Mouse (Mus musculus): ENCODE measurements at regions not wholly inside any gene's neighbourhood (a gene's known extent, or its start where the extent isn't known, plus 50 kb on each side); places are given as distances from the start of the nearest gene placed in this dataset.
"Not testable (repeated sequence)": the region's sequence is repeated elsewhere in the genome, so short reads cannot be mapped to it uniquely, and the experiment has no call there.

GRCm38 (mm10) chr9:115436301-115436700 is 126.1 kb upstream of the Stt3b start:
- DNase-seq (ENCODE audit: low spot score), result no peak
- TF ChIP-seq CTCF (IDR thresholded peaks at IDR 0.05; ENCODE audit: low read depth), result no peak
- no peaks in the 10 kb centered on the region for H3K4me1 ChIP-seq (replicated peaks; ENCODE audit: insufficient read depth, low read length)

DNA sequence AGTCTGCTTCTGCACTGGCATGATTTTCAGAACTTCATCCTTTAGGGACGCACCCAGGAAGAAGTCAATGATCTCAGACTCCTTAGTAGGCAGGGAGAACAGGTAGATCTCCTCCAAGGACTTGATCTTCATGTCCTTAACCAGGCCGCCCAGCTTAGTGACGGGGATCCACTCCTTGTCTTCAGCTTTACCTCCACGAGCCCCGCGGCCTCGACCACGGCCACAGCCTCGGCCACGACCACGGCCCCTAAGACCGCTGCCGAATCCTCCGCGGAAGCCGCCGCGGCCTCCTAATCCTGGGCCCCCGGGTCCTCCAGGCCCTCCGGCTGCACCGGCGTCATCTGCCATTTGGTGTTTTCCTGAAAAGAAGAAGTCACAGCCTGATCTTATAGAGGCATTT is 128.0 kb upstream of the Stt3b start:
- not testable (repeated sequence) for H3K36me3 ChIP-seq (ENCODE audit: insufficient read depth, low read length); H3K9me3 ChIP-seq (replicated peaks; ENCODE audit: low read length); DNase-seq (ENCODE audit: low spot score); H3K4me3 ChIP-seq (replicated peaks; ENCODE audit: low read depth, low read length); ATAC-seq (replicated peaks; ENCODE audit: low FRiP score, low read depth); H3K27me3 ChIP-seq (ENCODE audit: insufficient read depth, low read length); H3K4me2 ChIP-seq (ENCODE audit: low read length); H3K4me1 ChIP-seq (replicated peaks; ENCODE audit: insufficient read depth, low read length); H3K27ac ChIP-seq; H3K9ac ChIP-seq (ENCODE audit: low read depth, low read length)
- WGBS, result 98% methylated on average over 22 of the region's 22 CpGs

More at GRCm38 (mm10) chr9:115436301-115436700, 126.1 kb upstream of the Stt3b start:
- Histone ChIP-seq H3K4me2 (ENCODE audit: low read length) (no peak overlapping the region), H3K36me3 (ENCODE audit: insufficient read depth, low read length) (no peaks in the 10 kb centered on the region), H3K4me3 (replicated peaks; ENCODE audit: low read depth, low read length) (no peak overlapping the region), H3K27ac (no peak overlapping the region), H3K27me3 (ENCODE audit: insufficient read depth, low read length) (no peaks in the 10 kb centered on the region), H3K9ac (ENCODE audit: low read depth, low read length) (no peak overlapping the region), H3K9me3 (replicated peaks; ENCODE audit: low read length) (peaks cover 10% of the 10 kb centered on the region; the same call in 1 of the 2 replicates)
- WGBS, result 79% methylated on average over 3 of the region's 3 CpGs
- no peak for ATAC-seq (replicated peaks; ENCODE audit: low FRiP score, low read depth)

DNA sequence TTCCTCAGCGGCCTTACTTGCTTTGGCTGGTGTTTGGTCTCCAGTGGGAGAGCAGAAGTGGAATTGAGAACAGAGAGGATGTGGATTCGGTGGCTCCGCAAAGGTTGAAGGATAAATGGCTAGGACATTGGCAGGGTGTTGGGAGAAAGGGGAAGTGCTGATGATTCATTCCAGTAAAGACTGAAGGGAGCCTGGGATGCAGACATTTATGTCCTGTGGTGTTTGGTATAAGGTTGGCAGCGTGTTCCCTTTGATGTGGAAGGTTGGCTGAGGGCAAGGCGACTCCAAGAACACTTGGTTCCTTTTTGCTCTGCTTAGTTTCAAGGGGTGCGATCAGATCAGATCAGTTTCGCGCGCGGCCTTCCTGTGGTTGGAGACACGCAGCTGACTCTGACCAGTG is 136.5 kb upstream of the Stt3b start:
- Histone ChIP-seq H3K27me3 (ENCODE audit: insufficient read depth, low read length) (no peaks in the 10 kb centered on the region), H3K4me1 (replicated peaks; ENCODE audit: insufficient read depth, low read length) (no peaks in the 10 kb centered on the region), H3K4me2 (ENCODE audit: low read length) (no peak overlapping the region), H3K27ac (no peak overlapping the region), H3K36me3 (ENCODE audit: insufficient read depth, low read length) (no peaks in the 10 kb centered on the region), H3K9me3 (replicated peaks; ENCODE audit: low read length) (no peaks in the 10 kb centered on the region), H3K4me3 (replicated peaks; ENCODE audit: low read depth, low read length) (no peak overlapping the region), H3K9ac (ENCODE audit: low read depth, low read length) (no peak overlapping the region)
- ATAC-seq (replicated peaks; ENCODE audit: low FRiP score, low read depth), result no peak
- TF ChIP-seq CTCF (IDR thresholded peaks at IDR 0.05; ENCODE audit: low read depth), result no peak
- DNase-seq (ENCODE audit: low spot score), result no peak
- 89% methylated on average over 11 of the region's 11 CpGs for WGBS

DNA sequence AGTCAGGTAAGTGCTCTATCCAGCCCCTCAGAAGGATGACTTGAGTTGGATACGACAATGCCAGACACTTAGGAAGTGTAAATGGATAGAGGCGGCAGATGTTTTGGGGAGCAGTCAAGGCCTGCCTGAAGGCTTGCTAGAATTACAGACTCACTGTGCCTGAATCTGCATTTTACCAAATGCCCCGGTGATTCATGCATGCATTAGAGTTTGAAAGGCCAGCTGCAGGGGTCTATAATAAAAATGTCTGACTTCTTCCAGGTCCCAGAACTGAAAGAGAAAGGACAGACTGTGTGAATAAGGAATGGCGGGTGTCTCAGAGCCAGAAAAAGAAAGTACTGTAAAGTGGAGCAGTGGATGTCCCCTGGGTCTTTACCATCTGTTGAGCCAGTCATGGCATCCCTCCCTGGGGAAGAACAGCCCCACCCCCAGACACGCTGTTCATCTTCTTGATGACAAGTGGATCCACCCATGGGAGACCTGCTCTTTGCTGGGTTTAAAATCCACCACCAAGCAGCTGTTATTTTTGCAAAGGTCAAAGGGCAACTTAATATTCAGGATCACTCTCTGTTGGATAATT is 140.6 kb upstream of the Stt3b start:
- ATAC-seq (replicated peaks; ENCODE audit: low FRiP score, low read depth) (no peak), DNase-seq (ENCODE audit: low spot score) (no peak)
- H3K27me3 ChIP-seq (ENCODE audit: insufficient read depth, low read length), result no peaks in the 10 kb centered on the region
- WGBS, result 79% methylated on average over 5 of the region's 5 CpGs
- no peak overlapping the region for H3K27ac ChIP-seq
- no peaks in the 10 kb centered on the region for H3K36me3 ChIP-seq (ENCODE audit: insufficient read depth, low read length)
- H3K4me1 ChIP-seq (replicated peaks; ENCODE audit: insufficient read depth, low read length), result no peaks in the 10 kb centered on the region
- TF ChIP-seq CTCF (IDR thresholded peaks at IDR 0.05; ENCODE audit: low read depth), result no peak
- no peak overlapping the region for H3K4me3 ChIP-seq (replicated peaks; ENCODE audit: low read depth, low read length)
- no peak overlapping the region for H3K4me2 ChIP-seq (ENCODE audit: low read length)
- no peak overlapping the region for H3K9ac ChIP-seq (ENCODE audit: low read depth, low read length)
- H3K9me3 ChIP-seq (replicated peaks; ENCODE audit: low read length), result no peaks in the 10 kb centered on the region

GRCm38 (mm10) chr9:115454771-115455170 is 144.6 kb upstream of the Stt3b start:
- Histone ChIP-seq H3K4me2 (ENCODE audit: low read length) (no peak overlapping the region), H3K9me3 (replicated peaks; ENCODE audit: low read length) (no peaks in the 10 kb centered on the region), H3K4me1 (replicated peaks; ENCODE audit: insufficient read depth, low read length) (no peaks in the 10 kb centered on the region), H3K27ac (no peak overlapping the region), H3K36me3 (ENCODE audit: insufficient read depth, low read length) (no peaks in the 10 kb centered on the region), H3K9ac (ENCODE audit: low read depth, low read length) (no peak overlapping the region), H3K4me3 (replicated peaks; ENCODE audit: low read depth, low read length) (no peak overlapping the region), H3K27me3 (ENCODE audit: insufficient read depth, low read length) (no peaks in the 10 kb centered on the region)
- no peak for TF ChIP-seq CTCF (IDR thresholded peaks at IDR 0.05; ENCODE audit: low read depth)
- no peak for DNase-seq (ENCODE audit: low spot score)
- WGBS, result 87% methylated on average over 7 of the region's 7 CpGs
- ATAC-seq (replicated peaks; ENCODE audit: low FRiP score, low read depth), result no peak

DNA sequence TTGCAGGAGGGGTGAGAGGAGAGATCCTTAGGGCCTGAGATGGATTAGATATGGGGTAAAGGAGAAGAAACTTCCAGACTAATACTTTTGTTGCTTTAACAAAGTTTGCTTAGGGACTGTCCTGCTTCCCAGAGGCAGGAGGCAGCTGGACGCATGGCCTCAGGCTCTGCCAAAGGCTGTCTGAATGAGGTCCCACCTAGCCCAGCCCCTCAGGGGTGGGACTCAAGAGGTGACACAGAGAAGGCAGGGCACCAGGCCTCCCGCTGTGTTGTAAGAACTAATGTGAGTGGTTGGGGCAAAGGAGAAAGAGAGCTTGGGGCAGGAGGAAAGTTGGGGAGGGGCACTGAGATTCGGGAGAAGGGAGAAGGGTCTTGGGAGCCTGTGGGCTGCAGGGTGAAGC is 145.9 kb upstream of the Stt3b start:
- no peak for TF ChIP-seq CTCF (IDR thresholded peaks at IDR 0.05; ENCODE audit: low read depth)
- Histone ChIP-seq H3K9ac (ENCODE audit: low read depth, low read length) (no peak overlapping the region), H3K27ac (no peak overlapping the region), H3K4me2 (ENCODE audit: low read length) (no peak overlapping the region), H3K4me3 (replicated peaks; ENCODE audit: low read depth, low read length) (no peak overlapping the region), H3K27me3 (ENCODE audit: insufficient read depth, low read length) (no peaks in the 10 kb centered on the region), H3K9me3 (replicated peaks; ENCODE audit: low read length) (no peaks in the 10 kb centered on the region), H3K4me1 (replicated peaks; ENCODE audit: insufficient read depth, low read length) (no peaks in the 10 kb centered on the region), H3K36me3 (ENCODE audit: insufficient read depth, low read length) (no peaks in the 10 kb centered on the region)
- no peak for ATAC-seq (replicated peaks; ENCODE audit: low FRiP score, low read depth)
- 42% methylated on average over 3 of the region's 3 CpGs for WGBS
- no peak for DNase-seq (ENCODE audit: low spot score)

GRCm38 (mm10) chr9:115456638-115457037 is 146.4 kb upstream of the Stt3b start:
- WGBS, result 48% methylated on average over 6 of the region's 6 CpGs
- no peaks in the 10 kb centered on the region for H3K4me1 ChIP-seq (replicated peaks; ENCODE audit: insufficient read depth, low read length)
- TF ChIP-seq CTCF (IDR thresholded peaks at IDR 0.05; ENCODE audit: low read depth), result no peak

More at GRCm38 (mm10) chr9:115456638-115457037, 146.4 kb upstream of the Stt3b start:
- Histone ChIP-seq H3K9me3 (replicated peaks; ENCODE audit: low read length) (no peaks in the 10 kb centered on the region), H3K9ac (ENCODE audit: low read depth, low read length) (no peak overlapping the region), H3K4me3 (replicated peaks; ENCODE audit: low read depth, low read length) (no peak overlapping the region), H3K27ac (no peak overlapping the region), H3K27me3 (ENCODE audit: insufficient read depth, low read length) (no peaks in the 10 kb centered on the region), H3K36me3 (ENCODE audit: insufficient read depth, low read length) (no peaks in the 10 kb centered on the region), H3K4me2 (ENCODE audit: low read length) (no peak overlapping the region)
- ATAC-seq (replicated peaks; ENCODE audit: low FRiP score, low read depth) (no peak), DNase-seq (ENCODE audit: low spot score) (no peak)

All from kidney, postnatal 0 days (tissue).